Mouse (Mus musculus) ES-E14 (cell line): ENCODE measurements around the gene Nfkbia. TPM values are rescaled to one million over a fixed set of nuclear protein-coding genes. Genes with fewer than 3 reads are reported as not detected.

ENCODE experiments used
- DNase-seq: peaks from one replicate; pipeline ENCODE4 v3.0.0-alpha.2; 2013; ENCODE audit warnings: low read depth, low spot score
- H3K27ac ChIP-seq: 2 replicates; pipeline ENCODE4 v1.5.1; 2012; ENCODE audit warnings: low read depth, mild to moderate bottlenecking, low read length, moderate library complexity, mixed read lengths; ENCODE audit not compliant: poor library complexity, insufficient read depth, severe bottlenecking
- H3K36me3 ChIP-seq: 2 replicates; pipeline ENCODE4 v1.6.1; 2012; ENCODE audit warnings: mild to moderate bottlenecking, low read length, moderate library complexity, mixed read lengths; ENCODE audit not compliant: control insufficient read depth, poor library complexity, insufficient read depth, severe bottlenecking
- H3K4me1 ChIP-seq, 2 experiments: fragments of 150-350 bp in 1 of 2; sonication (generic) in 1 of 2; 2 replicates each; pipeline ENCODE4 v1.6.1; 2012; ENCODE audit warnings: low read length in 2 of 2, mild to moderate bottlenecking in 1 of 2, mixed read lengths in 1 of 2; ENCODE audit not compliant: control insufficient read depth in 2 of 2, insufficient read depth in 2 of 2, poor library complexity in 1 of 2
- H3K4me3 ChIP-seq, 2 experiments: fragments of 150-350 bp in 1 of 2; sonication (generic) in 1 of 2; 2 replicates each; pipeline ENCODE4 v1.5.1; 2012; ENCODE audit warnings: low read length in 2 of 2, low read depth in 1 of 2, mild to moderate bottlenecking in 1 of 2, mixed read lengths in 1 of 2; ENCODE audit not compliant: insufficient read depth in 1 of 2, poor library complexity in 1 of 2, severe bottlenecking in 1 of 2
- H3K9ac ChIP-seq: 2 replicates; pipeline ENCODE4 v1.6.1; 2012; ENCODE audit warnings: low read depth, mild to moderate bottlenecking, low read length, mixed read lengths; ENCODE audit not compliant: poor library complexity, insufficient read depth, severe bottlenecking
- H3K9me3 ChIP-seq: fragments of 150-350 bp; sonication (generic); 2 replicates; pipeline ENCODE4 v1.6.1; 2012; ENCODE audit warnings: low read depth, mild to moderate bottlenecking, low read length; ENCODE audit not compliant: control insufficient read depth, insufficient read depth
- CHD2 ChIP-seq: IDR thresholded peaks from 2 replicates; pipeline ENCODE4 v1.6.1; 2014; ENCODE audit warnings: mild to moderate bottlenecking, low read depth, low read length, inconsistent platforms
- HCFC1 ChIP-seq: IDR thresholded peaks from 2 replicates; pipeline ENCODE4 v1.6.1; 2012; ENCODE audit warnings: low read length, inconsistent platforms, borderline replicate concordance; ENCODE audit not compliant: insufficient read depth
- MAFK ChIP-seq: IDR thresholded peaks from 2 replicates; pipeline ENCODE4 v1.6.1; 2014; ENCODE audit warnings: mild to moderate bottlenecking, low read depth, low read length, inconsistent platforms; ENCODE audit not compliant: insufficient read depth
- ZC3H11A ChIP-seq: IDR thresholded peaks from 2 replicates; pipeline ENCODE4 v1.6.1; 2012; ENCODE audit warnings: low read depth, mild to moderate bottlenecking, inconsistent platforms, low read length, borderline replicate concordance
- ZNF384 ChIP-seq: IDR thresholded peaks from 2 replicates; pipeline ENCODE4 v1.6.1; 2012; ENCODE audit warnings: low read depth, low read length, inconsistent platforms
- in situ Hi-C, 2 experiments: fragments of 600-800 bp; cut with MboI; formaldehyde crosslinking; loops; one replicate each; pipeline ENCODE4 v1.15.1; 2025; ENCODE audit warnings: low sequenced_read_pairs in 2 of 2, inconsistent platforms in 1 of 2; ENCODE audit not compliant: unreplicated experiment in 2 of 2
- total RNA-seq: library from RNA; depleted of rRNA; stranded (reverse); fragments of 300-350 nt; gene quantifications from 2 replicates; pipeline ENCODE4 v1.2.3, GENCODE M21; 2012; rRNA removed

Nfkbia gene
- total RNA-seq, 1 experiment = 30.6 TPM

GRCm38 (mm10) chr12:55442861-55443850, 49.3 kb downstream of the Nfkbia start:
- DNase-seq = no peak
- Histone ChIP-seq H3K4me1 (peaks cover 9 to 26% of the 10 kb centered on the region in 2 experiments; a peak in 2 of 4 replicates), H3K27ac (no peak overlapping the region), H3K36me3 (no peaks in the 10 kb centered on the region), H3K4me3 (no peak overlapping the region), H3K9ac (no peak overlapping the region), H3K9me3 (no peaks in the 10 kb centered on the region)
- TF ChIP-seq CHD2 (no peak), ZNF384 (no peak)
- in situ Hi-C loops = no loop called here

- in situ Hi-C loops = no loop called here
- TF ChIP-seq CHD2 = no peak
- TF ChIP-seq MAFK = no peak
- TF ChIP-seq ZC3H11A = no peak
- TF ChIP-seq ZNF384 = no peak
- no peak for TF ChIP-seq HCFC1
- H3K4me1 ChIP-seq = peaks cover 9 to 28% of the 10 kb centered on the region in 2 experiments; a peak in 2 of 4 replicates
Observed at GRCm38 (mm10) chr12:55442245-55442644, 50.2 kb downstream of the Nfkbia start.

GRCm38 (mm10) chr12:55440416-55440815, 52.0 kb downstream of the Nfkbia start:
- no peak overlapping the region for H3K4me3 ChIP-seq
- H3K9me3 ChIP-seq = no peaks in the 10 kb centered on the region
- peaks cover 5 to 30% of the 10 kb centered on the region in 2 experiments; a peak in 3 of 4 replicates for H3K4me1 ChIP-seq
- TF ChIP-seq ZC3H11A (no peak), CHD2 (no peak), MAFK (no peak), ZNF384 (no peak), HCFC1 (no peak)
- no peak overlapping the region for H3K9ac ChIP-seq
- DNase-seq = no peak
- in situ Hi-C loops = no loop called here
- H3K36me3 ChIP-seq = no peaks in the 10 kb centered on the region
- H3K27ac ChIP-seq = no peak overlapping the region

More at GRCm38 (mm10) chr12:55442245-55442644, 50.2 kb downstream of the Nfkbia start:
- Histone ChIP-seq H3K27ac (no peak overlapping the region), H3K9me3 (no peaks in the 10 kb centered on the region), H3K36me3 (no peaks in the 10 kb centered on the region), H3K9ac (no peak overlapping the region), H3K4me3 (no peak overlapping the region)
- no peak for DNase-seq

Other genes with a start within 250 kb of the Nfkbia start
- 32.5 and 39.0 TPM in 2 replicates for gene 1110008L16Rik, start 193.1 kb downstream of the Nfkbia start, total RNA-seq
- 11.7 and 12.0 TPM in 2 replicates for gene Ppp2r3c, start 189.6 kb downstream of the Nfkbia start, total RNA-seq
- gene Psma6, start 108.4 kb downstream of the Nfkbia start, total RNA-seq = 148 and 215 TPM in 2 replicates
- 0.13 and 0.21 TPM in 2 replicates for gene Aldoart2, start 72.6 kb upstream of the Nfkbia start, total RNA-seq
- 0.16 TPM in 1 of 2 replicates, not detected in the other for gene Insm2, start 106.8 kb upstream of the Nfkbia start, total RNA-seq